Mouse (Mus musculus) kidney, postnatal 4 days (tissue): ENCODE measurements at regions not wholly inside any gene's neighbourhood (a gene's known extent, or its start where the extent isn't known, plus 50 kb on each side); places are given as distances from the start of the nearest gene placed in this dataset.

Source experiments
- DNase-seq, 2 experiments: peaks; one replicate each; pipeline ENCODE4 v3.0.0; 2021; ENCODE audit warnings: mixed read lengths in 2 of 2

GRCm38 (mm10) chr3:52929827-52930605, 87.0 kb downstream of the Cog6 start:
- no peak for DNase-seq

GRCm38 (mm10) chr3:52927361-52927841, 89.6 kb downstream of the Cog6 start:
- no peak for DNase-seq

- peak in 1 of 2 experiments; percentile 20 for DNase-seq
Measured at GRCm38 (mm10) chr3:52926549-52926948, 90.5 kb downstream of the Cog6 start.

- DNase-seq: peak; percentile 49 to 52
Measured at GRCm38 (mm10) chr3:52925223-52925622, 91.8 kb downstream of the Cog6 start.

GRCm38 (mm10) chr3:52924631-52925030, 92.4 kb downstream of the Cog6 start:
- DNase-seq: no peak

- no peak for DNase-seq
Measured at GRCm38 (mm10) chr3:52923824-52924559, 93.0 kb downstream of the Cog6 start.

GRCm38 (mm10) chr3:52922411-52922810, 94.6 kb downstream of the Cog6 start:
- DNase-seq: no peak

GRCm38 (mm10) chr3:52906823-52907564, 110.0 kb downstream of the Cog6 start:
- no peak for DNase-seq

- DNase-seq: peak; percentile 23 to 44
Measured at GRCm38 (mm10) chr3:52904028-52904427, 113.0 kb downstream of the Cog6 start.

- peak; percentile 65 to 69 for DNase-seq
Measured at GRCm38 (mm10) chr3:52897665-52898064, 119.4 kb downstream of the Cog6 start.

GRCm38 (mm10) chr3:52896462-52896861, 120.6 kb downstream of the Cog6 start:
- peak in 1 of 2 experiments; percentile 15 for DNase-seq

- no peak for DNase-seq
Measured at GRCm38 (mm10) chr3:52895751-52896150, 121.3 kb downstream of the Cog6 start.

GRCm38 (mm10) chr3:52894812-52895211, 122.2 kb downstream of the Cog6 start:
- no peak for DNase-seq

GRCm38 (mm10) chr3:52889156-52889715, 127.8 kb downstream of the Cog6 start:
- no peak for DNase-seq

- no peak for DNase-seq
Measured at GRCm38 (mm10) chr3:52881981-52882380, 135.1 kb downstream of the Cog6 start.

- no peak for DNase-seq
Measured at GRCm38 (mm10) chr3:52881139-52881538, 135.9 kb downstream of the Cog6 start.

GRCm38 (mm10) chr3:52879700-52880099, 137.3 kb downstream of the Cog6 start:
- no peak for DNase-seq

GRCm38 (mm10) chr3:52878334-52878733, 138.7 kb downstream of the Cog6 start:
- no peak for DNase-seq

- DNase-seq: no peak
Measured at GRCm38 (mm10) chr3:52872260-52872659, 144.8 kb downstream of the Cog6 start.

- no peak for DNase-seq
Measured at GRCm38 (mm10) chr3:52863146-52863849, 153.7 kb downstream of the Cog6 start.

GRCm38 (mm10) chr3:52862026-52862425, 155.0 kb downstream of the Cog6 start:
- no peak for DNase-seq

GRCm38 (mm10) chr3:52861538-52861937, 155.5 kb downstream of the Cog6 start:
- DNase-seq: no peak
